Mouse (Mus musculus): ENCODE data around the gene Icam1. TPM values are rescaled to one million over a fixed set of nuclear protein-coding genes. Genes with fewer than 3 reads are reported as not detected.
"Not testable (repeated sequence)": the region's sequence is repeated elsewhere in the genome, so short reads cannot be mapped to it uniquely, and the experiment has no call there.

Gene Icam1
- total and polyA plus RNA-seq, 3 experiments: 5.8 to 17.1 (median 9.6) TPM

- peaks cover 10% of the 10 kb centered on the region; the same call in 1 of the 2 replicates for H3K27me3 ChIP-seq (ENCODE audit: insufficient read depth, low read length)
- no peaks in the 10 kb centered on the region for H3K9me3 ChIP-seq (replicated peaks)
- peaks cover 5% of the 10 kb centered on the region for H3K36me3 ChIP-seq (replicated peaks)
- no peak for TF ChIP-seq CTCF (IDR thresholded peaks at IDR 0.05; ENCODE audit: low read depth, low read length)
- H3K4me1 ChIP-seq (ENCODE audit: insufficient read depth, low read depth, low read length): peaks cover 57% of the 10 kb centered on the region
- ATAC-seq (ENCODE audit: extremely low read depth, insufficient number of reproducible peaks, low FRiP score, poor library complexity, severe bottlenecking) (no peak), DNase-seq (ENCODE audit: low spot score) (no peak)
- H3K4me3 ChIP-seq (ENCODE audit: low read depth, low read length): no peak overlapping the region
Measured at GRCm38 (mm10) chr9:21036161-21036560, 20.4 kb downstream of the Icam1 start.

- Histone ChIP-seq H3K4me1 (ENCODE audit: insufficient read depth, low read depth, low read length) (peaks cover 57% of the 10 kb centered on the region), H3K9me3 (replicated peaks) (no peaks in the 10 kb centered on the region), H3K4me3 (ENCODE audit: low read depth, low read length) (no peak overlapping the region), H3K27me3 (ENCODE audit: insufficient read depth, low read length) (peaks cover 10% of the 10 kb centered on the region; the same call in 1 of the 2 replicates), H3K36me3 (replicated peaks) (peaks cover 5% of the 10 kb centered on the region)
- no peak for ATAC-seq (ENCODE audit: extremely low read depth, insufficient number of reproducible peaks, low FRiP score, poor library complexity, severe bottlenecking)
- no peak for DNase-seq (ENCODE audit: low spot score)
- TF ChIP-seq TAL1 (conservative IDR thresholded peaks at IDR 0.05; ENCODE audit: low read depth, low read length): no peak
- TF ChIP-seq CTCF (IDR thresholded peaks at IDR 0.05; ENCODE audit: low read depth, low read length): no peak
- TF ChIP-seq GATA1 (IDR thresholded peaks at IDR 0.05; ENCODE audit: borderline replicate concordance, low read length): no peak
- no peak for TF ChIP-seq GATA2 (IDR thresholded peaks at IDR 0.05; ENCODE audit: borderline replicate concordance, low read depth, low read length)
- no peak for TF ChIP-seq POLR2AphosphoS5 (IDR thresholded peaks at IDR 0.05; ENCODE audit: insufficient replicate concordance, low read depth, low read length)
Measured at GRCm38 (mm10) chr9:21036666-21037065, 20.9 kb downstream of the Icam1 start.

- no peak for DNase-seq (ENCODE audit: low spot score)
- Histone ChIP-seq H3K27me3 (ENCODE audit: insufficient read depth, low read length) (peaks cover 10% of the 10 kb centered on the region; the same call in 1 of the 2 replicates), H3K4me3 (ENCODE audit: low read depth, low read length) (no peak overlapping the region)
Measured at GRCm38 (mm10) chr9:21037481-21037891, 21.7 kb downstream of the Icam1 start.

GRCm38 (mm10) chr9:21039779-21040178, 24.0 kb downstream of the Icam1 start:
- H3K4me1 ChIP-seq (ENCODE audit: insufficient read depth, low read depth, low read length): peaks cover 36% of the 10 kb centered on the region
- no peaks in the 10 kb centered on the region for H3K9me3 ChIP-seq (replicated peaks)
- ATAC-seq (ENCODE audit: extremely low read depth, insufficient number of reproducible peaks, low FRiP score, poor library complexity, severe bottlenecking): peak; percentile 40; the same call in 1 of the 2 replicates
- peaks cover 5% of the 10 kb centered on the region for H3K36me3 ChIP-seq (replicated peaks)
- peaks cover 10% of the 10 kb centered on the region; the same call in 1 of the 2 replicates for H3K27me3 ChIP-seq (ENCODE audit: insufficient read depth, low read length)
- no peak overlapping the region for H3K4me3 ChIP-seq (ENCODE audit: low read depth, low read length)
- DNase-seq (ENCODE audit: low spot score): no peak
- TF ChIP-seq CTCF (IDR thresholded peaks at IDR 0.05; ENCODE audit: low read depth, low read length) (no peak), TAL1 (conservative IDR thresholded peaks at IDR 0.05; ENCODE audit: low read depth, low read length) (peak; percentile 35; the same call in 1 of the 2 replicates)

More at GRCm38 (mm10) chr9:21037481-21037891, 21.7 kb downstream of the Icam1 start:
- no peak for ATAC-seq (ENCODE audit: extremely low read depth, insufficient number of reproducible peaks, low FRiP score, poor library complexity, severe bottlenecking)
- Histone ChIP-seq H3K36me3 (replicated peaks) (peaks cover 5% of the 10 kb centered on the region), H3K4me1 (ENCODE audit: insufficient read depth, low read depth, low read length) (peaks cover 50% of the 10 kb centered on the region), H3K9me3 (replicated peaks) (no peaks in the 10 kb centered on the region)
- TF ChIP-seq TAL1 (conservative IDR thresholded peaks at IDR 0.05; ENCODE audit: low read depth, low read length): no peak
- no peak for TF ChIP-seq GATA2 (IDR thresholded peaks at IDR 0.05; ENCODE audit: borderline replicate concordance, low read depth, low read length)
- TF ChIP-seq CTCF (IDR thresholded peaks at IDR 0.05; ENCODE audit: low read depth, low read length): no peak
- no peak for TF ChIP-seq GATA1 (IDR thresholded peaks at IDR 0.05; ENCODE audit: borderline replicate concordance, low read length)
- no peak for TF ChIP-seq POLR2AphosphoS5 (IDR thresholded peaks at IDR 0.05; ENCODE audit: insufficient replicate concordance, low read depth, low read length)

- Histone ChIP-seq H3K27me3 (ENCODE audit: insufficient read depth, low read length) (peaks cover 12% of the 10 kb centered on the region), H3K4me1 (ENCODE audit: insufficient read depth, low read depth, low read length) (peaks cover 35% of the 10 kb centered on the region), H3K9me3 (replicated peaks) (no peaks in the 10 kb centered on the region), H3K4me3 (ENCODE audit: low read depth, low read length) (no peak overlapping the region), H3K36me3 (replicated peaks) (no peaks in the 10 kb centered on the region)
- no peak for TF ChIP-seq POLR2AphosphoS5 (IDR thresholded peaks at IDR 0.05; ENCODE audit: insufficient replicate concordance, low read depth, low read length)
- TF ChIP-seq CTCF (IDR thresholded peaks at IDR 0.05; ENCODE audit: low read depth, low read length): no peak
- TF ChIP-seq GATA1 (IDR thresholded peaks at IDR 0.05; ENCODE audit: borderline replicate concordance, low read length): no peak
- TF ChIP-seq GATA2 (IDR thresholded peaks at IDR 0.05; ENCODE audit: borderline replicate concordance, low read depth, low read length): no peak
- TF ChIP-seq TAL1 (conservative IDR thresholded peaks at IDR 0.05; ENCODE audit: low read depth, low read length): no peak
- DNase-seq (ENCODE audit: low spot score) (no peak), ATAC-seq (ENCODE audit: extremely low read depth, insufficient number of reproducible peaks, low FRiP score, poor library complexity, severe bottlenecking) (peak; percentile 60)
Measured at GRCm38 (mm10) chr9:21041308-21041707, 25.5 kb downstream of the Icam1 start.

GRCm38 (mm10) chr9:21043563-21043962, 27.8 kb downstream of the Icam1 start:
- no peak for TF ChIP-seq GATA1 (IDR thresholded peaks at IDR 0.05; ENCODE audit: borderline replicate concordance, low read length)
- no peak for TF ChIP-seq GATA2 (IDR thresholded peaks at IDR 0.05; ENCODE audit: borderline replicate concordance, low read depth, low read length)
- H3K4me3 ChIP-seq (ENCODE audit: low read depth, low read length): no peak overlapping the region
- H3K9me3 ChIP-seq (replicated peaks): no peaks in the 10 kb centered on the region
- H3K36me3 ChIP-seq (replicated peaks): no peaks in the 10 kb centered on the region
- peaks cover 16% of the 10 kb centered on the region for H3K27me3 ChIP-seq (ENCODE audit: insufficient read depth, low read length)
- no peak for ATAC-seq (ENCODE audit: extremely low read depth, insufficient number of reproducible peaks, low FRiP score, poor library complexity, severe bottlenecking)
- DNase-seq (ENCODE audit: low spot score): no peak
- peaks cover 33% of the 10 kb centered on the region for H3K4me1 ChIP-seq (ENCODE audit: insufficient read depth, low read depth, low read length)

GRCm38 (mm10) chr9:21044785-21045184, 29.0 kb downstream of the Icam1 start:
- H3K36me3 ChIP-seq (replicated peaks); DNase-seq (ENCODE audit: low spot score); H3K4me3 ChIP-seq (ENCODE audit: low read depth, low read length); H3K9me3 ChIP-seq (replicated peaks); ATAC-seq (ENCODE audit: extremely low read depth, insufficient number of reproducible peaks, low FRiP score, poor library complexity, severe bottlenecking): not testable (repeated sequence)
- Histone ChIP-seq H3K27me3 (ENCODE audit: insufficient read depth, low read length) (peaks cover 17% of the 10 kb centered on the region), H3K4me1 (ENCODE audit: insufficient read depth, low read depth, low read length) (peaks cover 24% of the 10 kb centered on the region)

All from G1E (cell line).